Mouse (Mus musculus) MEL (cell line): ENCODE measurements at regions not wholly inside any gene's neighbourhood (a gene's known extent, or its start where the extent isn't known, plus 50 kb on each side); places are given as distances from the start of the nearest gene placed in this dataset.

Experiments used
- DNase-seq: peaks from one replicate; pipeline ENCODE4 v3.0.0; 2011; ENCODE audit warnings: low read depth, low spot score
- H3K27ac ChIP-seq: 2 replicates; pipeline ENCODE4 v1.5.1; 2012; ENCODE audit warnings: low read depth, mild to moderate bottlenecking, control low read depth, low read length, moderate library complexity; ENCODE audit not compliant: control insufficient read depth
- H3K27me3 ChIP-seq, 2 experiments: fragments of 150-350 bp in 1 of 2; sonication (generic) in 1 of 2; 2 replicates each; pipeline ENCODE4 v1.6.1; 2012; ENCODE audit warnings: low read length in 2 of 2, mild to moderate bottlenecking in 2 of 2, improper control_type of control experiment in 1 of 2, moderate library complexity in 1 of 2; ENCODE audit not compliant: insufficient read depth in 2 of 2, control insufficient read depth in 1 of 2
- H3K36me3 ChIP-seq, 2 experiments: 2 replicates each; pipeline ENCODE4 v1.6.1; 2012 to 2014; ENCODE audit warnings: low read length in 2 of 2, improper control_type of control experiment in 1 of 2, inconsistent platforms in 1 of 2, mild to moderate bottlenecking in 1 of 2; ENCODE audit not compliant: insufficient read depth in 2 of 2, control insufficient read depth in 1 of 2
- H3K4me1 ChIP-seq, 2 experiments: fragments of 150-350 bp in 1 of 2; sonication (generic) in 1 of 2; 2 replicates each; pipeline ENCODE4 v1.6.1; 2012; ENCODE audit warnings: low read length in 2 of 2, improper control_type of control experiment in 1 of 2, mild to moderate bottlenecking in 1 of 2; ENCODE audit not compliant: insufficient read depth in 2 of 2, control insufficient read depth in 1 of 2
- H3K4me3 ChIP-seq, 2 experiments: fragments of 150-350 bp in 1 of 2; sonication (generic) in 1 of 2; 2 replicates each; pipeline ENCODE4 v1.5.1; 2012; ENCODE audit warnings: low read depth in 2 of 2, low read length in 2 of 2, mild to moderate bottlenecking in 2 of 2, moderate library complexity in 2 of 2, control low read depth in 1 of 2, improper control_type of control experiment in 1 of 2; ENCODE audit not compliant: control insufficient read depth in 1 of 2, insufficient read depth in 1 of 2
- H3K79me2 ChIP-seq: 2 replicates; pipeline ENCODE4 v1.6.1; 2012; ENCODE audit warnings: mild to moderate bottlenecking, low read length, moderate library complexity; ENCODE audit not compliant: control insufficient read depth, poor library complexity, insufficient read depth
- H3K9ac ChIP-seq: 2 replicates; pipeline ENCODE4 v1.6.1; 2012; ENCODE audit warnings: low read depth, mild to moderate bottlenecking, control low read depth, low read length, moderate library complexity; ENCODE audit not compliant: control insufficient read depth, poor library complexity, severe bottlenecking
- H3K9me3 ChIP-seq: fragments of 150-350 bp; sonication (generic); replicated peaks from 2 replicates; pipeline ENCODE4 v1.6.1; 2012; ENCODE audit warnings: mild to moderate bottlenecking, low read length, improper control_type of control experiment, moderate library complexity; ENCODE audit not compliant: insufficient read depth
- BHLHE40 ChIP-seq: IDR thresholded peaks from 2 replicates; pipeline ENCODE4 v1.6.1; 2012; ENCODE audit warnings: low read depth, mild to moderate bottlenecking, inconsistent platforms, low read length, improper control_type of control experiment, borderline replicate concordance
- CHD1 ChIP-seq: IDR thresholded peaks from 2 replicates; pipeline ENCODE4 v1.6.1; 2012; ENCODE audit warnings: low read depth, mild to moderate bottlenecking, inconsistent platforms, low read length, improper control_type of control experiment
- CHD2 ChIP-seq: IDR thresholded peaks from 2 replicates; pipeline ENCODE4 v1.6.1; 2011; ENCODE audit warnings: low read length, improper control_type of control experiment
- CTCF ChIP-seq, 3 experiments: IDR thresholded peaks in 2 of 3; conservative IDR thresholded peaks in 1 of 3; 2 replicates each; pipeline ENCODE4 v1.5.1; 2011 to 2012; ENCODE audit warnings: low read length in 3 of 3, low read depth in 2 of 3, mild to moderate bottlenecking in 2 of 3, improper control_type of control experiment in 1 of 3, inconsistent platforms in 1 of 3, mixed read lengths in 1 of 3, moderate library complexity in 1 of 3; ENCODE audit not compliant: control insufficient read depth in 1 of 3, insufficient read depth in 1 of 3, poor library complexity in 1 of 3, severe bottlenecking in 1 of 3
- E2F4 ChIP-seq: IDR thresholded peaks from 2 replicates; pipeline ENCODE4 v1.6.1; 2011; ENCODE audit warnings: low read depth, low read length, improper control_type of control experiment, borderline replicate concordance
- EP300 ChIP-seq, 2 experiments: IDR thresholded peaks; 2 replicates each; pipeline ENCODE4 v1.6.1; 2011; ENCODE audit warnings: improper control_type of control experiment in 2 of 2, low read length in 2 of 2, low read depth in 1 of 2, mild to moderate bottlenecking in 1 of 2
- ETS1 ChIP-seq: IDR thresholded peaks from 2 replicates; pipeline ENCODE4 v1.6.1; 2012; ENCODE audit warnings: low read depth, mild to moderate bottlenecking, inconsistent platforms, low read length, improper control_type of control experiment, moderate library complexity
- GABPA ChIP-seq: IDR thresholded peaks from 2 replicates; pipeline ENCODE4 v1.6.1; 2012; ENCODE audit warnings: low read depth, mild to moderate bottlenecking, inconsistent platforms, low read length, improper control_type of control experiment, moderate library complexity
- GATA1 ChIP-seq: IDR thresholded peaks from 2 replicates; pipeline ENCODE4 v1.6.1; 2011; ENCODE audit warnings: low read depth, low read length, improper control_type of control experiment
- JUND ChIP-seq: IDR thresholded peaks from 2 replicates; pipeline ENCODE4 v1.6.1; 2011; ENCODE audit warnings: low read depth, mild to moderate bottlenecking, improper control_type of control experiment, low read length
- MAX ChIP-seq: IDR thresholded peaks from 2 replicates; pipeline ENCODE4 v1.6.1; 2011; ENCODE audit warnings: low read length, improper control_type of control experiment
- NELFE ChIP-seq: IDR thresholded peaks from 2 replicates; pipeline ENCODE4 v1.6.1; 2011; ENCODE audit warnings: low read depth, low read length, improper control_type of control experiment
- POLR2A ChIP-seq, 2 experiments: IDR thresholded peaks; 2 replicates each; pipeline ENCODE4 v1.6.1; 2011 to 2012; ENCODE audit warnings: low read length in 2 of 2, mild to moderate bottlenecking in 2 of 2, control low read depth in 1 of 2, improper control_type of control experiment in 1 of 2, low read depth in 1 of 2, moderate library complexity in 1 of 2; ENCODE audit not compliant: control insufficient read depth in 1 of 2, insufficient read depth in 1 of 2, poor library complexity in 1 of 2
- POLR2AphosphoS2 ChIP-seq: IDR thresholded peaks from 2 replicates; pipeline ENCODE4 v1.6.1; 2011; ENCODE audit warnings: low read length, improper control_type of control experiment
- POLR2AphosphoS5 ChIP-seq: IDR thresholded peaks from 2 replicates; pipeline ENCODE4 v1.6.1; 2012; ENCODE audit warnings: low read depth, borderline replicate concordance, mild to moderate bottlenecking, inconsistent platforms, low read length, moderate library complexity, mixed read lengths
- RCOR1 ChIP-seq: IDR thresholded peaks from 2 replicates; pipeline ENCODE4 v1.6.1; 2012; ENCODE audit warnings: low read depth, mild to moderate bottlenecking, inconsistent platforms, low read length, improper control_type of control experiment
- TAL1 ChIP-seq: IDR thresholded peaks from 2 replicates; pipeline ENCODE4 v1.6.1; 2012; ENCODE audit warnings: mild to moderate bottlenecking, inconsistent platforms, low read length, moderate library complexity, mixed read lengths
- UBTF ChIP-seq: IDR thresholded peaks from 2 replicates; pipeline ENCODE4 v1.6.1; 2012; ENCODE audit warnings: low read depth, mild to moderate bottlenecking, inconsistent platforms, low read length, improper control_type of control experiment, moderate library complexity, borderline replicate concordance; ENCODE audit not compliant: insufficient read depth
- USF1 ChIP-seq: IDR thresholded peaks from 2 replicates; pipeline ENCODE4 v1.6.1; 2014; ENCODE audit warnings: low read depth, mild to moderate bottlenecking, inconsistent platforms, low read length, improper control_type of control experiment, moderate library complexity
- ZKSCAN1 ChIP-seq: IDR thresholded peaks from 2 replicates; pipeline ENCODE4 v1.6.1; 2012; ENCODE audit warnings: low read depth, mild to moderate bottlenecking, inconsistent platforms, low read length, improper control_type of control experiment, moderate library complexity

DNA sequence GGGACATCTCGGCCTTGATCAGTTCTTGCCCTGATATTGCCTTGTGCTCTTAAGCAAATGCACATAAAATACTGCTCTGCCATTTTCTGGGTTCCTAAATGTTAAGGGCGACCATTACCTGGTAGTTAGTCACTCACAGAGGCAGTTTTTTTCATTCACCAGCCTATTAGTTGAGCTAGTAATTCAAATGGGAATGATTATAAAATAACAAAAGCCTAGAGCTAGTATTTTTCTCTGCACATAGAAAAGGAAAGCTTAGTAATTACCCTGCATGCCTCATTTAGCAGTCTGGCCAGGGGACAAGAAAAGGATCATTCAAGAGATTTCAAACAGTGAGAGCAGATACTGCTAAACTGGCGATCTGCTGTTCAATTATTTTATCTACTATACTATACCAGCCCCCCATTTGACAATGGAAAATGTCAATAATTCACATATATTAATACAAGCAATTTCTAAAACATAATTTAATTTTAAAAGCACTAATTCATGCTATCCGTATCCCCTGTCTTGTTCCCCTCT is 645.1 kb downstream of the Pdha2 start:
- TF ChIP-seq E2F4 (no peak), POLR2AphosphoS5 (no peak), USF1 (no peak), JUND (no peak), ETS1 (no peak), CTCF (IDR thresholded peaks at IDR 0.05 in 2 of 3, conservative IDR thresholded peaks at IDR 0.05 in 1 of 3; ENCODE audit: control insufficient read depth in 1 of 3, insufficient read depth in 1 of 3, low read depth in 2 of 3, low read length in 3 of 3, poor library complexity in 1 of 3, severe bottlenecking in 1 of 3) (no peak), UBTF (no peak), GABPA (no peak), EP300 (IDR thresholded peaks at IDR 0.05; ENCODE audit: low read depth in 1 of 2, low read length in 2 of 2) (no peak), GATA1 (no peak), RCOR1 (no peak), MAX (no peak), NELFE (no peak), TAL1 (no peak), BHLHE40 (no peak), POLR2A (IDR thresholded peaks at IDR 0.05; ENCODE audit: control insufficient read depth in 1 of 2, insufficient read depth in 1 of 2, low read depth in 1 of 2, low read length in 2 of 2, poor library complexity in 1 of 2) (no peak), ZKSCAN1 (no peak)
- H3K79me2 ChIP-seq: no peaks in the 10 kb centered on the region

DNA sequence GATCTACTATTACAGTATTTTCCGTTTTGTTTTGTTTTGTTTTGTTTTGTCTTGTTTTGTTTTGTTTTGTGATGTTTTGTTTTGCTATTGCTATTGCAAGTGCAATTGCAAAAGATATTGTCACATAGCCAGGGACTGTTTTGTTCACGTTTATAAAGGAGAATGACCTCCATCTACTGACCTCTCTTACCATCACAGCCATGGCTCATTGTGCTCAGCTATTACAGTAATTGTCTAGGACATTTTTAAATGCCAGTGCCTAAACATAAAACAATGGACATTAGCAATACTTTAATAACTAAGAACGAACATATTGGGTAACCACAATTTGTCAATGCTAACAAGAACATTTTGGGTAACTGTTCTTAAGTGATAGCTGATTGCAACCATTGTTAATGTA is 657.4 kb downstream of the Pdha2 start:
- Histone ChIP-seq H3K27ac (no peak overlapping the region), H3K4me3 (no peak overlapping the region), H3K27me3 (no peaks in the 10 kb centered on the region), H3K9ac (no peak overlapping the region), H3K79me2 (no peaks in the 10 kb centered on the region), H3K4me1 (no peaks in the 10 kb centered on the region), H3K9me3 (no peaks in the 10 kb centered on the region), H3K36me3 (no peaks in the 10 kb centered on the region)
- no peak for DNase-seq
- TF ChIP-seq USF1: no peak
- TF ChIP-seq CHD2: no peak
- no peak for TF ChIP-seq GATA1
- TF ChIP-seq BHLHE40: no peak
- no peak for TF ChIP-seq CHD1
- TF ChIP-seq POLR2AphosphoS2: no peak

More for the DNA sequence above, 645.1 kb downstream of the Pdha2 start:
- DNase-seq: no peak
- Histone ChIP-seq H3K4me1 (no peaks in the 10 kb centered on the region), H3K9me3 (no peaks in the 10 kb centered on the region), H3K27ac (no peak overlapping the region), H3K9ac (no peak overlapping the region), H3K27me3 (no peaks in the 10 kb centered on the region), H3K4me3 (no peak overlapping the region), H3K36me3 (no peaks in the 10 kb centered on the region)
